Comparison of ENCODE assay signal across 12 mouse cellular contexts in the genomic region with DNA sequence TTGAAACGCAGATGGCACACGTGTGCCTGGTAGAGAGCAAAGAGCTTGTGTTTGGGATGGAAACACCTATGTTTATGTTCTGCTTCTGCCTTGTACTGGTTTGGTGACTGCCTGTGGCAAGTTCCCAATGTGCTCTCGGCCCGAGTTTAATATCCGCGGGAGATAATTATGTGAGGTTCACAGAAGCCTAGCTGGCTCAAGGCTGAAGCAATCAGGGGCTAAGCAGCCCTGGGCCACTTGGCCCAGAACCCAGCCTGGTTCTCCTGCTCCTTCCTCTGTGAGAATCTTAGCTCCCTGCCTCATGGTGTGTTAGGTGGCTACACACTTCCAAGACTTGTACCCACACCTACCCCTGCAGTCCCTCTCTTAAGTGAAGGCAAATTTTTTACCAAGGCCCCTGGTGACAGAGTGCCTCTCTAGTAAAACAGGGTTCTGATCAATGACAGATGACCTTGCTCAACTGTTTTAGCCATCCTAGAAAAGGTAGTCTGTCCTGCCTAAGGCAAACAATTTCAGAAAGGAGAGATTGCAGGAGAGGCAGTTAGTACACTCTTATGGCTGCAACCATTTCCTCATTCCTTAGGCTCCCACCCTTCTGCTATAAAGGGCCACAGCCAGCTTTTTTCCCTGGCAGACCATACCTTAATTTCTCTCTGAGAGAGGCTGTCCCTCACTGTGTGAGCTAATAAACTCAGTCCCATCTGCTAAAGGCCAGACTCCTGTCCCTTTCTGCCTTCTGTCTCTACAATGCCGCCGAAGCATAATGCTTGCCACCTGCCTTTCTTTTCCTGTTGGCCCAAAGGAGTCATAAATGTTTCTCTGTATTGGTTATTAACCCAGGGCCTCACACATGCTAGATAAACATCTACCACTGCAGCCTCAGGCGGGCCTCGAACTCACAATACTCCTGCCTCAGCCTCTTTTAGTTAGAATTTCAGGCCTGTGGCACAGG.
A peak's percentile ranks its signal among the peaks of the same experiment; 100 is the strongest.
DNase-seq lines count a peak whose midpoint lies in the region; ATAC-seq and TF ChIP-seq lines count a peak whose summit lies in the region.
"Had no signal": no experiment of that assay in that cellular context is flagged by ENCODE, and none has a peak within 500 bp of the region (broad histone marks: within the 10 kb centered on the region; RNA-seq: fewer than 3 reads in every experiment).

No protein-coding gene starts in this region.

- TF ChIP-seq POLR2A in brain, embryonic 14.5 days (IDR thresholded peaks at IDR 0.05; ENCODE audit: borderline replicate concordance, extremely low read depth, insufficient read depth, insufficient read length, poor library complexity, severe bottlenecking): no peak

- intact Hi-C loops in left cerebral cortex, postnatal 14 days (cut with DNase I): loop anchor here (5.0 kb wide), 4 partner anchors 260 to 740 kb away; partner anchors contain the start of genes Ccdc148 and Pkp4

- no peaks in the 10 kb centered on the region for H3K36me3 ChIP-seq in kidney, embryonic 16.5 days (ENCODE audit: insufficient read depth, low read length)
- H3K36me3 ChIP-seq: liver, embryonic 15.5 days had no signal

- peak overlapping the region; percentile 41 for H3K27ac ChIP-seq in kidney, embryonic 16.5 days (ENCODE audit: low read length)
- H3K27ac ChIP-seq: liver, embryonic 15.5 days had no signal

- peaks cover 6% of the 10 kb centered on the region; the same call in 1 of the 2 replicates for H3K4me1 ChIP-seq in kidney, embryonic 16.5 days (ENCODE audit: insufficient read depth, low read length)
- H3K4me1 ChIP-seq: liver, embryonic 15.5 days had no signal

- peak; percentile 55 for DNase-seq in kidney, adult 11 months
- no peak for DNase-seq in kidney, postnatal 10 days
- peak; percentile 38 for DNase-seq in brain, embryonic 14.5 days (ENCODE audit: low read depth)
- DNase-seq in cerebellum, adult 9-10 months: peak; percentile 87
- no peak for DNase-seq in right cerebral cortex, postnatal 14 days
- DNase-seq in left cerebral cortex, postnatal 14 days (ENCODE audit: low spot score in 2 of 2): no peak
- DNase-seq: adrenal gland, adult 2 months; thymus, adult 18-20 months had no signal

- H3K9ac ChIP-seq in kidney, embryonic 16.5 days (replicated peaks; ENCODE audit: low read length): no peak overlapping the region
- H3K9ac ChIP-seq: liver, embryonic 15.5 days had no signal

- H3K4me2 ChIP-seq in kidney, embryonic 16.5 days (replicated peaks; ENCODE audit: low read depth, low read length): no peak overlapping the region
- H3K4me2 ChIP-seq: liver, embryonic 15.5 days had no signal

- ATAC-seq in kidney, embryonic 16.5 days (ENCODE audit: low FRiP score, low TSS enrichment): no peak
- ATAC-seq: CD4-positive, CD25-positive, alpha-beta regulatory T cell, adult 4 months; Patski had no signal

- H3K9me3 ChIP-seq in kidney, embryonic 16.5 days (ENCODE audit: low read length): no peaks in the 10 kb centered on the region
- H3K9me3 ChIP-seq: liver, embryonic 15.5 days had no signal

- no peak overlapping the region for H3K4me3 ChIP-seq in kidney, embryonic 16.5 days (ENCODE audit: low read length)
- H3K4me3 ChIP-seq: liver, embryonic 15.5 days had no signal

- 73% methylated on average over 10 of the region's 10 CpGs for WGBS in kidney, embryonic 16.5 days

- H3K27me3 ChIP-seq in kidney, embryonic 16.5 days (ENCODE audit: insufficient read depth, low read length): no peaks in the 10 kb centered on the region
- H3K27me3 ChIP-seq: liver, embryonic 15.5 days; Patski had no signal

- TF ChIP-seq CTCF in brain, embryonic 14.5 days (IDR thresholded peaks at IDR 0.05; ENCODE audit: borderline replicate concordance, extremely low read depth, insufficient read depth, insufficient read length): no peak

Comparison
In these comparisons a context has a peak if more than half of its experiments do, and no peak if none do; other contexts are left out.
1. DNase-seq: peak in kidney, adult 11 months (single experiment), brain, embryonic 14.5 days (single experiment) and cerebellum, adult 9-10 months (single experiment); none in kidney, postnatal 10 days (single experiment), right cerebral cortex, postnatal 14 days (single experiment) and left cerebral cortex, postnatal 14 days (0 of 2).